Mouse (Mus musculus): ENCODE data around the gene Cdh6. TPM values are rescaled to one million over a fixed set of nuclear protein-coding genes. Genes with fewer than 3 reads are reported as not detected.

Gene Cdh6
- polyA plus RNA-seq, 1 experiment from 2014 or later = 31.2 TPM

DNA sequence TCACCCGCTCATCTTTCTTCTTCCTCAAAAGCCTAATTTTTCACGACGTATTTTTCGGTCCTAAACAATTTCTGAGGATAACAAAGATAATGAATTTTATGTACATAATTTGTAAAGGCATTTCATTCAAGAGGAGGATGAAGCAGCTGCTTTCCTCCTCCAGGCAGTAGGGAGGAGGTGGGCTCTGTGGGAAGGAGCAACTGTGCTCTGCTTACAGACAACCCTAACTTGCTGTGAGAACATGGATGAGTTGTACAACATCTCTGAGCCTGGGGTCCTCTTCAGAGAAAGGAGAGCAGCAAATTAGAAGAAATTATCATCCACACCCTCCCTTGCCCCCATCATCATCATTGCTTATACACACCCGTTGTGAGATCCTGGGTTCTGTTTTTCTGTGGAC, 33.8 kb downstream of the Cdh6 start:
- 82% methylated on average over 5 of the region's 5 CpGs for WGBS
- 0 out of 2 replicates have a peak, but pooled peaks cover 2% of the 10 kb centered on the region for H3K9me3 ChIP-seq (replicated peaks)
- H3K36me3 ChIP-seq = peaks cover under 1% of the 10 kb centered on the region
- no peak overlapping the region for H3K4me3 ChIP-seq (replicated peaks)
- no peak overlapping the region for H3K9ac ChIP-seq
- ATAC-seq (replicated peaks; ENCODE audit: low FRiP score) = no peak
- H3K4me1 ChIP-seq = peaks cover 2% of the 10 kb centered on the region; the same call in 1 of the 2 replicates
- no peak overlapping the region for H3K27ac ChIP-seq
- H3K4me2 ChIP-seq = no peak overlapping the region
- no peaks in the 10 kb centered on the region for H3K27me3 ChIP-seq

DNA sequence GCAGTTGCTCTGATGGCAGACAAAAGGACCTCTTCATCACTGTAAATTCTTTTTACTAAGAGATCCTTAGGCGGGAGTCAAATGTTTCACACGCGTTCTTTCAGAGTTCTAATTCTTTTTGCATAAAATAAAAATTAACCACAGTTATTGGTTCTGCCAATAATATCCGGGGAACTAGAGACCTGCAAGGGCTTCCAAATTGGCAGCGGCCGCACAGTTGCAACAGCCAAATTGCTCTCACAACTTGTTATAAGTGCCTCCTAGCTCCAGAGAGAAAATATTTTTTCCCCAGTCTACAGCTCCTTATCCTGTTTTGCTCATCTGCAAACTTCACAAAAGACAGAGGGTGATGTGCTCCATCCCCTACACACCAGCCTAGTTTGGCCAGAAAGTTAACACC, 36.3 kb downstream of the Cdh6 start:
- H3K4me2 ChIP-seq = no peak overlapping the region
- no peak for ATAC-seq (replicated peaks; ENCODE audit: low FRiP score)
- 84% methylated on average over 6 of the region's 6 CpGs for WGBS

GRCm38 (mm10) chr15:13134086-13134485, 39.4 kb downstream of the Cdh6 start:
- Histone ChIP-seq H3K27me3 (no peaks in the 10 kb centered on the region), H3K36me3 (no peaks in the 10 kb centered on the region), H3K9ac (no peak overlapping the region), H3K9me3 (replicated peaks) (no peaks in the 10 kb centered on the region), H3K27ac (no peak overlapping the region), H3K4me3 (replicated peaks) (no peak overlapping the region), H3K4me1 (peaks cover 2% of the 10 kb centered on the region; the same call in 1 of the 2 replicates), H3K4me2 (no peak overlapping the region)
- 68% methylated on average over 1 of the region's 1 CpGs for WGBS
- no peak; the same call in 1 of the 2 replicates for ATAC-seq (replicated peaks; ENCODE audit: low FRiP score)

More for the DNA sequence above, 36.3 kb downstream of the Cdh6 start:
- H3K4me3 ChIP-seq (replicated peaks) = no peak overlapping the region
- no peaks in the 10 kb centered on the region for H3K27me3 ChIP-seq
- no peaks in the 10 kb centered on the region for H3K9me3 ChIP-seq (replicated peaks)
- H3K9ac ChIP-seq = no peak overlapping the region
- H3K4me1 ChIP-seq = peaks cover 2% of the 10 kb centered on the region; the same call in 1 of the 2 replicates
- no peaks in the 10 kb centered on the region for H3K36me3 ChIP-seq
- H3K27ac ChIP-seq = no peak overlapping the region

DNA sequence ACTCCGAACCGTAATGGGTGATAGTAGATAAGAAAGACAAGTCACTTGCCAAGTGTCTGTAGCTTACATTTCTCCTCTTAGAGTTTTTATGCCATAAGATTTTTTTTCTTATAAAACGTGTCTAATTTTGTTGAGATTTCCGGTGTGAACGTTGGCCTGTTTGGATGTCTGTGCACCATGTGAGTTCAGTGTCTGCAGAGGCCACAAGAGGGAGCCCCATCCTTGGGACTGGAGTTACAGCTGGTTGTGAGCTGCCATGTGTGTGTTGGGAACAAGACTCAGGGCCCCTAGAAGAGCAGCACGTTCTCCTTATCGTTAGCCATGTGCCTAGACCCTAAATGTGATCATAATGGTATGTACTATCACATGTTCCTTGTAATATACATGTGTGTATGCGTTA, 40.1 kb downstream of the Cdh6 start:
- H3K27ac ChIP-seq = no peak overlapping the region
- peaks cover 2% of the 10 kb centered on the region; the same call in 1 of the 2 replicates for H3K4me1 ChIP-seq
- WGBS = 94% methylated on average over 8 of the region's 8 CpGs
- ATAC-seq (replicated peaks; ENCODE audit: low FRiP score) = no peak
- H3K9me3 ChIP-seq (replicated peaks) = no peaks in the 10 kb centered on the region
- no peak overlapping the region for H3K9ac ChIP-seq
- H3K4me3 ChIP-seq (replicated peaks) = no peak overlapping the region
- H3K4me2 ChIP-seq = no peak overlapping the region
- no peaks in the 10 kb centered on the region for H3K36me3 ChIP-seq
- H3K27me3 ChIP-seq = no peaks in the 10 kb centered on the region

GRCm38 (mm10) chr15:13132493-13132892, 41.0 kb downstream of the Cdh6 start:
- no peak overlapping the region for H3K4me3 ChIP-seq (replicated peaks)
- H3K36me3 ChIP-seq = no peaks in the 10 kb centered on the region
- 90% methylated on average over 3 of the region's 3 CpGs for WGBS
- H3K4me1 ChIP-seq = peaks cover 2% of the 10 kb centered on the region; the same call in 1 of the 2 replicates
- H3K9ac ChIP-seq = no peak overlapping the region
- no peaks in the 10 kb centered on the region for H3K9me3 ChIP-seq (replicated peaks)
- H3K27ac ChIP-seq = no peak overlapping the region
- H3K27me3 ChIP-seq = no peaks in the 10 kb centered on the region
- H3K4me2 ChIP-seq = no peak overlapping the region
- no peak for ATAC-seq (replicated peaks; ENCODE audit: low FRiP score)

- ATAC-seq (replicated peaks; ENCODE audit: low FRiP score) = no peak
- 83% methylated on average over 5 of the region's 5 CpGs for WGBS
These were observed 43.2 kb downstream of the Cdh6 start for GRCm38 (mm10) chr15:13130246-13130645.

DNA sequence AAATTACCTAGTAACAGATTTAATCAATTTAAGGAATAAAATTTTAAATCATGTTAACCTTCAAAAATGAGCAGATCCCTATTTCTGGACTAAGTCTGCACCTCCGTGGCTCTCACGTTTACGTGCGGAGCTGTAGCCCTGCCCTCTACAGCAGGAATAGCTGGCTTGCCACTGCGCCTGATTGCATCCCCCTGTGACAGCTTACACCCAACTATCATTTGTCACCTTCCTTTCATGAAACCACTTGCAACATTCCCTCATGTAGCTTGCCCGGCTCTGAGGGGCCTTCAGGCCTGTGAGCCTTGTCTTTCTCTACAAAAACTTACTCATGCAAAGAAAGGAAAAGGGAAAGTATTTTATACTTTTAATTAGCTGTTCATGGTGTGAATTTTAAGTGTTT, 73.1 kb downstream of the Cdh6 start:
- Histone ChIP-seq H3K9me3 (replicated peaks) (no peaks in the 10 kb centered on the region), H3K4me3 (replicated peaks) (no peak overlapping the region), H3K4me1 (no peaks in the 10 kb centered on the region), H3K9ac (no peak overlapping the region), H3K27me3 (no peaks in the 10 kb centered on the region), H3K4me2 (no peak overlapping the region), H3K27ac (no peak overlapping the region), H3K36me3 (no peaks in the 10 kb centered on the region)
- 0 out of 2 replicates have a peak, but pooled peaks have one; percentile 25 for ATAC-seq (replicated peaks; ENCODE audit: low FRiP score)
- WGBS = 46% methylated on average over 6 of the region's 6 CpGs

More at GRCm38 (mm10) chr15:13130246-13130645, 43.2 kb downstream of the Cdh6 start:
- no peak overlapping the region for H3K9ac ChIP-seq
- H3K36me3 ChIP-seq = no peaks in the 10 kb centered on the region
- no peaks in the 10 kb centered on the region for H3K27me3 ChIP-seq
- no peaks in the 10 kb centered on the region for H3K9me3 ChIP-seq (replicated peaks)
- H3K27ac ChIP-seq = no peak overlapping the region
- H3K4me1 ChIP-seq = no peaks in the 10 kb centered on the region
- H3K4me3 ChIP-seq (replicated peaks) = no peak overlapping the region
- H3K4me2 ChIP-seq = no peak overlapping the region

DNA sequence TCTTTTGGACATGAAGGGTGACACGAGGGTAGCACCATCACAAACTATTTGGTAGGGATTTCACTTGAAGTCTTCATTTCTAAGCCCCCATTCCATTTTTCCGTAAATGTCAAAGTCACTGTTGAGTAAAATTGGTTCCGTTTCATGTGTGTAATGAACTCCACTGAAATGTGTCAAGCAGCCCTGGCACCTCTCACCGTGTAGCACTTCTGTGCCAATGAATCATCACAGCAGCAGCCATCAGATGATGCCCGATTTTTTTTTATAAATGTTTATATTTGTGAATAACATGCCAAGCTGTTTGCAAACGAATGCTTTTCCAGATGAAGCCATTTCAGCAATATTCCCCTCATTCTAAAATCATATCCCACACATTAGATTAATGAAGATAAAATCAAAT, 75.6 kb downstream of the Cdh6 start:
- H3K4me1 ChIP-seq = no peaks in the 10 kb centered on the region
- no peak overlapping the region for H3K4me3 ChIP-seq (replicated peaks)
- H3K4me2 ChIP-seq = no peak overlapping the region
- 82% methylated on average over 6 of the region's 6 CpGs for WGBS
- no peak for ATAC-seq (replicated peaks; ENCODE audit: low FRiP score)
- no peaks in the 10 kb centered on the region for H3K27me3 ChIP-seq
- no peaks in the 10 kb centered on the region for H3K9me3 ChIP-seq (replicated peaks)
- no peak overlapping the region for H3K27ac ChIP-seq
- no peaks in the 10 kb centered on the region for H3K36me3 ChIP-seq
- H3K9ac ChIP-seq = no peak overlapping the region

- no peak overlapping the region for H3K4me2 ChIP-seq
- H3K36me3 ChIP-seq = no peaks in the 10 kb centered on the region
- H3K27me3 ChIP-seq = no peaks in the 10 kb centered on the region
- no peaks in the 10 kb centered on the region for H3K9me3 ChIP-seq (replicated peaks)
- H3K4me3 ChIP-seq (replicated peaks) = no peak overlapping the region
- no peak overlapping the region for H3K9ac ChIP-seq
- H3K4me1 ChIP-seq = no peaks in the 10 kb centered on the region
- no peak for ATAC-seq (replicated peaks; ENCODE audit: low FRiP score)
- H3K27ac ChIP-seq = no peak overlapping the region
- WGBS = 63% methylated on average over 9 of the region's 9 CpGs
These were observed 78.1 kb downstream of the Cdh6 start for GRCm38 (mm10) chr15:13095406-13095805.

- Histone ChIP-seq H3K27me3 (no peaks in the 10 kb centered on the region), H3K9ac (no peak overlapping the region), H3K4me2 (no peak overlapping the region), H3K27ac (no peak overlapping the region), H3K4me1 (no peaks in the 10 kb centered on the region), H3K4me3 (replicated peaks) (no peak overlapping the region), H3K36me3 (no peaks in the 10 kb centered on the region), H3K9me3 (replicated peaks) (no peaks in the 10 kb centered on the region)
- ATAC-seq (replicated peaks; ENCODE audit: low FRiP score) = no peak
- 72% methylated on average over 7 of the region's 7 CpGs for WGBS
These were observed 78.6 kb downstream of the Cdh6 start for GRCm38 (mm10) chr15:13094881-13095256.

GRCm38 (mm10) chr15:13093954-13094880, 79.3 kb downstream of the Cdh6 start:
- no peak overlapping the region for H3K4me2 ChIP-seq
- no peaks in the 10 kb centered on the region for H3K36me3 ChIP-seq
- 91% methylated on average over 19 of the region's 19 CpGs for WGBS
- H3K27ac ChIP-seq = no peak overlapping the region
- no peaks in the 10 kb centered on the region for H3K4me1 ChIP-seq
- no peak overlapping the region for H3K9ac ChIP-seq
- no peak for ATAC-seq (replicated peaks; ENCODE audit: low FRiP score)
- H3K27me3 ChIP-seq = no peaks in the 10 kb centered on the region
- H3K4me3 ChIP-seq (replicated peaks) = no peak overlapping the region
- H3K9me3 ChIP-seq (replicated peaks) = no peaks in the 10 kb centered on the region

DNA sequence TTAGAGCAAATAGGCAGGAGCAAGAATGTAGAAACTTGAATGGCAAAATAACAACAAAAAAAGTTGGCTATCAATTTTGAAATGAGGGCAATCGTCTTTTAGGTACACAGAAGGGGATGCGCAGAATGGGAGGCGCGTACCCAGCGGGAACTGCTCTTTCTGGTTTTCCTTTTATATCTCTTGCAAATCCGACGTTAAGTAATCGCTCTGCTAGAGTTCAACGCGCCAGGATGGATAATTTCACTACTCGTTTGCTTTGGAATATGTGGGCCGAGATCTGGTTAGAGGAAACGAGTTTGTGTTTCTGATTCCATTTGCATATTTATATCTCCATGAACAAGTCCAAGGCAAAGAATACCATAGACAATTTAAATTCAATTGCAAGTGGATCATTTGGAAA, 81.4 kb downstream of the Cdh6 start:
- ATAC-seq (replicated peaks; ENCODE audit: low FRiP score) = no peak
- no peak overlapping the region for H3K9ac ChIP-seq
- no peak overlapping the region for H3K4me2 ChIP-seq
- WGBS = 90% methylated on average over 13 of the region's 13 CpGs
- no peaks in the 10 kb centered on the region for H3K9me3 ChIP-seq (replicated peaks)
- no peak overlapping the region for H3K4me3 ChIP-seq (replicated peaks)
- H3K36me3 ChIP-seq = no peaks in the 10 kb centered on the region
- no peak overlapping the region for H3K27ac ChIP-seq
- no peaks in the 10 kb centered on the region for H3K27me3 ChIP-seq
- no peaks in the 10 kb centered on the region for H3K4me1 ChIP-seq

All from kidney, embryonic 15.5 days (tissue).